Mouse (Mus musculus) B cell, adult 2 months (primary cell): Measurements from ENCODE around the gene Tmbim4.
A peak's percentile ranks its signal among the peaks of the same experiment; 100 is the strongest.

ENCODE experiments used
- DNase-seq, 2 experiments: peaks; one replicate each; pipeline ENCODE4 v3.0.0; 2022

Gene Tmbim4

DNA sequence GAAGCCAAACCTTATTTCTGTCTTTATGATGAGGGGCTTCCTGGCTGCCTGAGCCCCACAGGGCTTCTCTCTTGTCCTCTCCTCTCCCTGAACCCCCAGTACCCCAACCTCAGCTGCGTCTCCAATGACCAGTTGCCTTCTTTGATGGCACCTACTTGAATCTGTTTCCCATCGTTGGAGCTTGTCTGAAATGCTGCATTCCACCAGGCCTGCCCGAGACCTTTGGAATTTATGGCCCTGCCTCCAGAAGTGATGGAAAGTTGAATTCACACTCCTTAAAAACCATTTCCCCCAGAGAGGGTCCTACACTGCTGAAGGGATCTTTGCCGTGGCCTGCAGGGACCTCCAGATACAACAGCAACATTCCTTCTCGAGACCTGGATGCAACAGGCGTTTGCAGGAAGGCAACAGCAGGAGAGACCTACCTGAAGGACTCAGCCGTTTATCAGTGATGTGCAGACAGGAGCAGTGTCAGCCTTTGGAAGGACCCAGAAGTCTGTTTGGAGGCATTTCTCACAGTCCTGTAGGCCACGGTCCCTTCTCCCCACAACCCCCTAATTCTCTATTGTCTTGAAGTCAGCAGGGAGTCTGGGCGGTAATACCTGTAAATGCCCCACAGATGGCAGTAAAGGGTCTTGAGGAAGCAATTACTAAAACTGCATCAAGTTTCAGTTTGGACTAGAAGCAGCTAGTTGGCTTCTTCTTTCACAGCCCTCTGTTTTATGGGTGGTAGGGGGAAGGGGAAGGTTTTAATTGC, 45.8 kb downstream of the Tmbim4 start:
- peak; percentile 70 to 77 for DNase-seq

GRCm38 (mm10) chr10:120250911-120251683, 49.7 kb downstream of the Tmbim4 start:
- DNase-seq: no peak

DNA sequence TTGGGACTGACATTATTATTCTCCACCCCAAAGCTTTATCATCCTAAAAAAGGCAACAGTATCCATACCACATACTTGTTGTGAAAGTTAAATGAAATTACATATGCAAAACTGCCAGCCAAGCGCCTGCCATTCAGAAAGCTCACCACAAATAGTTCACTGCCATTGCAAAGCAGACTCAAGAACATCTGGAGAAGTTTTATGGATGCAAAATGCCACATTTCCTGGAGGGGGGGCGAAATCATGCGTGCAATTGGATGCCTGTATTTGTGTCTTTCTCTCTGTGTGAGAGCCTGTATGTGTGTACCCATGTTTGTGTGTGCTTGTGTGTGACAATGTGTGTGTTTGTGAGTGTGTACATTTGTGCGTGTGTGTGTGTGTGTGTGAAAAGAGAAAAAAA, 50.4 kb downstream of the Tmbim4 start:
- DNase-seq: no peak

- DNase-seq: no peak
Measured at GRCm38 (mm10) chr10:120252800-120253199, 51.4 kb downstream of the Tmbim4 start.

- peak; percentile 36 to 52 for DNase-seq
Measured at GRCm38 (mm10) chr10:120257231-120257630, 55.8 kb downstream of the Tmbim4 start.

DNA sequence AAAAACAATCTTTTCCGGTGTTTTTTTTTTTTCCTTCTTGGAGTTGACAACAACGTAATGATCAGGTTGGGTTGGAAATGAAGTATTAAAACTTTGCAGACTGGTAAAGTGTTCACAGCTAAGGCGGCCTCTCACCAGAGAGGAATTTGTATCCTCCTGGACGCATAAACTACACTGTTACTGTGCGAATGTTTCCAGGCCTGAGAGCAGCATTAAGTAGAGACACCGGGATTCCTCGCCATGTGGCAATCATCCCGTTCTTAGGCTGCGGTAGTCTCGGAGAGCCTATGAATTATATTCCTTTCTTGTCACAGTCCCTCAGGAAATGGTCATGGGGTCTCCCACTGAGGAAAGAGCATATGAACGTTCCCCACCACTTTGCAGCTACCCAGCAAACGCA, 66.4 kb downstream of the Tmbim4 start:
- DNase-seq: no peak

DNA sequence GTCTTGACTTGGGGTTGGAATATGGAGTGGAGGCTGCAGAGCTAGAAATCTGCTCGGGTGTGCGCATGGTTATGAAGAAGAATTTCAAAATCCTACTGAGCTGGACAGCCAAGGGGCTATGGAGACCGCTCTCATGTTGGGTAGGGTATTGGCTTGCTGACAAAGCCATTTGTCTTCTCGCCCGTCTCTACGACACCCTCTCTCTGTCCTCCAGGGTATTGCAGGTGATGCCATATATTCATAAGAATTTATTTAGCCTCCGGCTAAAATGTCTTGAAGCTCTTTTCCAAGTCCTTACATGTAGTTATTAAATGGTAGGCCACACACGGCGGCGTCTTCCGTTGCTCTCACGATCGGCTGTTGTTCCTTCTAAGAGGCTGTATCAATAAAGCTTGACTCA, 68.6 kb downstream of the Tmbim4 start:
- peak; percentile 23 to 31 for DNase-seq

GRCm38 (mm10) chr10:120270777-120271176, 69.4 kb downstream of the Tmbim4 start:
- peak; percentile 82 to 85 for DNase-seq

- DNase-seq: peak; percentile 15 to 20
Measured at GRCm38 (mm10) chr10:120271318-120271717, 69.9 kb downstream of the Tmbim4 start.

DNA sequence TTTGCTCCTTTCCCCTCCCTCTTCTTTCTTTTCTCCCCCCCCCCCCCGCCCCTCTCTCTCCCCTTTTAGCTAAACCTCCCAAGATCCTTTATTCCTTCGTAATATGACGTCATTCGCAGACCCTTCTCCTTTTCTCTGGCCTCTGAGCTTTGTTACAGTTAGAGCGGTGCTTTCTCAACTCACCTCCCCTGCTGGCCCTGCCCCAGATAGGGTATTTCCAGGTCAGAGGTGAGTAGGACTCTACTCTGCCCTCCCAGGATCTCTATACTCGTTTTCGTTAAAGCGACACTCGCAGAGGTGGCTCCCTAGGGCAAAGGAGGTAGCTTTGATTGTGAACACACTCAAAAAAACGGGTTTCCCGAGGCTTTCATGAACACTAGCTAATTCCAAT, 70.5 kb downstream of the Tmbim4 start:
- peak in 1 of 2 experiments; percentile 7 for DNase-seq

DNA sequence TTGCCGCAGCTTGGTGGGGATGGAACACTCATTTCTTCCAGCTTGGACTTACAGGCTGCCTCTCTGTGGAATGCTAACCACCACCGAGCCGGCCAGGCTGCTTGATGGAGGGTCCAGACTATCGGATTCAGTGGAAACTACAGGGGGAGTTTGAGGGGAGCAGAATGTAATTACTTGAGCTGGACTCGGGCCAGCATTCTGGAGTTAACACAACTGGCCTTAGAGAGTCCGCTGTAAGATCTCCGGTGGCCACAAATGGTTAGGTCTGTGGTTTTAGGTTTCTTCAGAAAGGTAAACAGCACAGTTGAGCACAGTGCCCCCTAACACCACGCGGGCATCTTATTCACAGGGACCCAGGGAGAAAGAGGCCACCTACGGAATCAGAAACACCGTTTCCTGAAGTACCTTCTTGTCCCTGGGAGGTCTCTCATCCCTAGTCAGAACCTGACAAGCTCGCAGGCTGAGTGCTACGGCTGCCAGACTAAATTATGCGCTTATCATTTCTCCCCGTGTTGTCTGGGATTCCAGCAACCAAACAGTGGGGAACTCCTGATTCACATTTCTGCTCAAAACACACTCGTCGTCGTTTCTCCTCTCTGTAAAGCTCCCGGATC, 71.0 kb downstream of the Tmbim4 start:
- no peak for DNase-seq

DNA sequence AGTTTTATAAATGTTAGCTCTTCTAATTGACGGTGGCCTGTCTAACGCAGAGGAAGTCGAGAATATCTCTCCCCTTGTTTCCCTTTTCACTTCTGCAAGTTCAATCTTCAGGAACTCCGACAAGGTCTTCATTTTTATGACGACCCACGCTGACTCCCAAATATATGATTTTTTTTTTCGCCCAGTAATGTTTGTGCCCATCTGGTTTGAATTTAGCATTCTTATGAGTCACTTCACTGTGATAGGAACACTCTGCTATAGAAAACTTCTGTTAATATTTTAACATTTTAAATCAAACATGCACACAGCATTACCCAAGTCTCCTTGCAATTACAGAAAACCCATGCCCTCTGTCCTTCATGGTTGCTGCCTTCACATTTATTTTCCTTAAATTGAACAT, 71.9 kb downstream of the Tmbim4 start:
- no peak for DNase-seq
